Mouse (Mus musculus) retina, embryonic 14.5 days (tissue): Measurements from ENCODE around the gene Pltp.

Experiments
- DNase-seq: peaks from one replicate; pipeline ENCODE4 v3.0.0-alpha.2; 2015; ENCODE audit warnings: low spot score

The Pltp gene

DNA sequence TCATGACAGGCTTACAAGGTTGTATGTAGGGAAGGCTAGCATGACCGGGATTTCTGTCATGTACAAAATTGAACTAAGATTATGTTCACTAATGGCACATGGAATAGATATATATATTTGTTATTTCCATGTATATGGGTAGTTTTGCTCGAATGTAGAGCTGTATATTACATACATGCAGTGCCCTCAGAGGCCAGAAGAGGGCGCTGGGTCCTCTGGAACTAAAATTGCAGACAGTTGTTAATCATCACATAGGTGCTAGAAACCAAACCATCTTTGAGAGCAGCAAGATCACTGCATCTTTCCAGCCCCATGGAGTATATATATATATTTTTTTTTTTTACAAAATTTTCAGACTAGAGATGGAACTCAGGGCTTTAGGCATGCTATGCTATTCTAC, 11.7 kb downstream of the Pltp start:
- DNase-seq, result no peak

DNA sequence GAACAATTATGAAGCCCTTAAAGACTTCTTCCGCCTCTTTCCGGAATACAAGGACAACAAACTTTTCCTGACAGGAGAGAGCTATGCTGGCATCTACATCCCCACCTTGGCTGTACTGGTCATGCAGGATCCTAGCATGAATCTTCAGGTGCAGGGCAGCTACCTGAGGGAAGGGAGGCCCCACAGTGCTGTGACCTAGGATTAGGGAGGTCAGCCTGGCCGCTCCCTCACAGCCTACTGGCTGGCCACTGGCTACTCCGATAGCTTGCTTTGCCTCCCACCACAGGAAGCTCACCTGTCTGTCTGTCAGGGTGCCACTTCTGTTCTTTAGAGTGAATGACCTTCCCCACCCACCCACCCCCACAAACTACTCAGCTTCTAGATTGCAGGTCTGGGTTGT, 22.3 kb downstream of the Pltp start:
- DNase-seq, result no peak

- no peak for DNase-seq
Measured at GRCm38 (mm10) chr2:164834531-164834930, 23.0 kb downstream of the Pltp start.

DNA sequence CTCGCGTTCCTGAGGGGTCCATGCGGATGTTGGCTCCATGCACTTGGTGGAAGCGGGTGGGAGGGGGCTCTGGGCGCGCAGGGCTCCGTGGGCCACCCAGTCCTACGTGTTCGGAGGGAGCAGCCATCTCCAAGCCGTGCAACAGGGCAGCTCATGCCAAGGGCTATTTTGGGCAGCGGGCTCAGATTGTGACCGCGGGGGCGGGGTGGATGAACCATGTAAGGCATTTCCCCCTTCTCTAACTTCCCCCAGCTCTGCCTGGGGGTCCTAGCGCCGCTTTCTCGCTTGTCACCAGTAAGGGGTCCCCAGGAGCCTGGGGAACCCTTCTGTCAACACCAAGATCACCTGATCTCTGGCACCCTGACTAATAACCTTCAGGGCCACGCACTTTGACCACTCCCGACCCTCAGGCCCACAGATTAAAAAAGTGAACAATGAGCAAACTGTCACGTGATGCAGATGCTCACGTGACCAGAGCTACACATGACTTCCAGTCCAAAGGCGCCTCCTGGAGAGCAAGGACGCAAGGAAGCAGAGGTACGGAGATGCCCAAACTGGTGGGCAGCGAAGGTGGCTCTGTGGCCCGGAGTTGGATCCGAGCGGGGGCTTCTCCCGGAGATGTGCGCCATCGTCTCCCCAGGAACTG, 24.1 kb downstream of the Pltp start, which contains the start of gene Neurl2:
TSS of gene Neurl2 (minus strand) at position 143 of the 646 bp plus-strand sequence.
- DNase-seq, result peak; percentile 96

DNA sequence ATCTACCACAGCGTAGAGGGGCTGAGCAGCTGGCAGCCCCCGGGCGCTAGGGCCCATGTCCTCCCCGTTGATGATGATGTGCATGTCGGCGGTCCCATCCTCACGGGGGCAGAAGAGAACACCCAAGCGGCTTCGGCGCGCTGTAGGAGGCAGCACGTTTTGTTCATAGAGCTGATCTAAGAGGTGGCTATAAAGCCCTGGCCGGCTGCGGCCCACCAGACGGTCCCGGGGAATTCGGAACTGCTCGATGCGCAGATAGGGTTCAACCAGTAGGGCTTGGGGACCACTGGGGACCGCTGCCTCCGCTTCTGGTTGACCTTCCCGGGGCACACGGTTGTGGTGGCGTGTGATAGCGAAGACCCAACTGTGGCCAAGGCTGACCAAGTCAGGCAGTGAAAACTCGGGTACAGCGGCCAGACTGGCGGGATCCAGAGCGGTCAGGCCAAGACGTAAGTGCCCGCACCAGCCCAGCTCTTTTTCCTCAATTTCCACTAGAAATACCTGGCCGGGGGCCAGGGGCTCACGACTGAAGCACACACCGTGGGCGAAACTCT, 24.7 kb downstream of the Pltp start, which contains the start of gene Ctsa:
TSS of gene Ctsa (plus strand) at position 126 of the 554 bp plus-strand sequence.
- DNase-seq, result peak; percentile 77

DNA sequence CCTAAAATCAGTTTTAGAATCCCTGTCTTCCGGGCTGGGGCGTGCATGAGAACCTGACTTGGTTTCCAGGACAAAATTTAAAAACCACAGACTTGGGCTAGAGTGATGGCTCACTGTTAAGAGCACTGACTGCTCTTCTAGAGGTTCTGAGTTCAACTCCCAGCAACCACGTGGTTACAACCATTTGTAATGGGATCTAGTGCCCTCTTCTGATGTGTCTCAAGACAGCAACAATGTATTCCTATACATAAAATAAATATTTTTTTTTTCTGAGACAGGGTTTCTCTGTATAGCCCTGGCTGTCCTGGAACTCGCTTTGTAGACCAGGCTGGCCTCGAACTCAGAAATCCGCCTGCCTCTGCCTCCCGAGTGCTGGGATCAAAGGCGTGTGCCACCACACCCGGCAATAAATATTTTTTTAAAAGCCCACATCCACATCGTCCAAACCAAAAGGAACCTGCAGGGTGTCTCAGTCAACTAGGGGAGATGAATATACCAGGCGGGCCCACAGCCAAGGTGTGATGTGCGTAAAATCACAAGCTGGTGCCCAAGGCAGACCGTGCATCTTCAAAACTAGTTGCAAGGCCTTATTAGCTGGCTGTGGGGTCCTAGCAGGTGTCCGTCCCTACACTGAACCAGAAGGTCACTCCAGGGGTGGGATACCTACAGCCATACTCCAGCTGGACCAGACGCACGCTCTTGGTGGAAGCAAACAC, 25.3 kb downstream of the Pltp start:
- DNase-seq, result no peak

DNA sequence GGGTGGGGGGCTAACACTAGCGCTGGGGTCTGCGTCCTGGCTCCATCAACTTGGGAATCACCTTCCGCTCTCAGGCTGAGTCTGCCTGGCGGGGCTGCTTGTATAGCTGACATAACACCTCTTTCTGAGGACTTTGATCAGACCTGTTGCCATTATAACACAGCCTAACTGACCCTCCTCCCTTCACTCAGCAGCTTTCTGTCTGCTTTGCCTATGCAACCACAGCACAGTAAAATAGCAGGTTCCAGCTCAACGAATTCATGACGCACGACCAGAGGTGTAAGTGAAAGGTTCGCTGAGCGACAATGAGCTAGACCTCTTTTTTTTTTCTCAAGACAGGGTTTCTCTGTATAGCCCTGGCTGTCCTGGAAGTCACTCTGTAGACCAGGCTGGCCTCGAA, 26.5 kb downstream of the Pltp start:
- DNase-seq, result no peak

- DNase-seq, result no peak
Measured at GRCm38 (mm10) chr2:164829090-164829489, 28.4 kb downstream of the Pltp start.

DNA sequence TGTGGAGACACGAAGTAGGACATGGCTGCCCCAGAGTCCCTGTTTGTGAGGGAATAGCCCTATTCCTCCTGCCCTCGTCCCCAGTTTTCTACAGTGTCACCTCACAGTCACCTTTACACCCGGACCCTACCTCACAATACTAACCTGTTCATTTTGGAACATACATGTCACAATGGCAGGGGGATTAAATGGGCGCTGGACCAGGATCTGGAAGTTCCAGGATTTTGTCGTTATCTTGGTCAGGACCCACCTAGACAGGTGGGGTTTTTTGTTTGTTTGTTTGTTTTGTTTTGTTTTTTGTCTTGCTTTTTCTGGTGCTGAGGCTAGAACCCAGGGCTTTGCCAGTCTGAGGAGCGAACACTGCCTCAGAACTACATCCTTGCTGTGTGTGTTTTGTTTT, 29.1 kb downstream of the Pltp start, which contains the start of gene Spata25:
TSS of gene Spata25 (minus strand) at position 101 of the 400 bp plus-strand sequence.
- no peak for DNase-seq

GRCm38 (mm10) chr2:164827146-164827850, 30.2 kb downstream of the Pltp start:
- no peak for DNase-seq

- no peak for DNase-seq
Measured at GRCm38 (mm10) chr2:164825521-164825920, 32.0 kb downstream of the Pltp start.

DNA sequence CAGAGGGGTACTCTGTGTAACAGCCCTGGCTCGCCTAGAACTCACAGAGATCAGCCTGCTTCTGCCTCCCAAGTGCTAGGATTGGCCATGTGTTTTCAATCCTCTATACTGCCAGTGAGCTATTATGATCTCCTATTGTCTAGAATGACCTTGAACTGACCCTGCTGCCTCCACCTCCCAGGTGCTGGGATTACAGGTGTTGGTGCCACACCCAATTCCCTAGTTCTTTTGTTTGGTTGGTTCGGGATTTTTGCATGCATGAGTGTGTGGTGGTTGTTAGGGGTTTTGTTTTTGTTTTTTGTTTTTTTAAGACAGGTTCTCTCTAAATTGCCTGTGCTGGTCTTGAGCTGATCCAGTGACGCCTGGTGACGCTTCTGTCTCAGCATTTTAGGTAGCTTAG, 33.5 kb downstream of the Pltp start:
- DNase-seq, result no peak

DNA sequence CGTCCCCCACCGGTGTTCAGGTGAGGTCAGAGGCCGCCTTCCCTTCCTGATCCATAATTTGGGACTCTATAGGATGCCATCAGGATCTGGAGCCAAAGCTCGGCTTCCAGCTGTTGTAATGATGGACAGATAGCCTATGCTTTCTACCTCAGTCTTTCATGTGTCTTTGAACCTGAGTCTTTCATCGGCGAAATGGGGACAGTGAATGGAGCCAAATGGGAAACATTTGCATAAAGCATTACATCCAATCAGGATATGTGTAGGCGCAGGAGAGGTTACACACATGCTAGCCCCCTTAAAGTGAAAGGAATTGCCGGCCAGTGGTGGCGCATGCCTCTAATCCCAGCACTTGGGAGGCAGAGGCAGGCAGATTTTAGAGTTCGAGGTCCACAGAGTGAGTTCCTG, 34.3 kb downstream of the Pltp start:
- peak; percentile 65 for DNase-seq

GRCm38 (mm10) chr2:164822636-164823165, 34.8 kb downstream of the Pltp start, which contains the start of gene Zswim1:
Zswim1 (plus strand) TSS chr2:164822686.
- peak; percentile 100 for DNase-seq

- no peak for DNase-seq
Measured at GRCm38 (mm10) chr2:164821060-164821459, 36.5 kb downstream of the Pltp start.

- DNase-seq, result no peak
Measured at GRCm38 (mm10) chr2:164817703-164818102, 39.8 kb downstream of the Pltp start.

- no peak for DNase-seq
Measured at GRCm38 (mm10) chr2:164817206-164817605, 40.3 kb downstream of the Pltp start.

- DNase-seq, result no peak
Measured at GRCm38 (mm10) chr2:164815821-164816220, 41.7 kb downstream of the Pltp start.

GRCm38 (mm10) chr2:164815348-164815747, 42.2 kb downstream of the Pltp start:
- no peak for DNase-seq

DNA sequence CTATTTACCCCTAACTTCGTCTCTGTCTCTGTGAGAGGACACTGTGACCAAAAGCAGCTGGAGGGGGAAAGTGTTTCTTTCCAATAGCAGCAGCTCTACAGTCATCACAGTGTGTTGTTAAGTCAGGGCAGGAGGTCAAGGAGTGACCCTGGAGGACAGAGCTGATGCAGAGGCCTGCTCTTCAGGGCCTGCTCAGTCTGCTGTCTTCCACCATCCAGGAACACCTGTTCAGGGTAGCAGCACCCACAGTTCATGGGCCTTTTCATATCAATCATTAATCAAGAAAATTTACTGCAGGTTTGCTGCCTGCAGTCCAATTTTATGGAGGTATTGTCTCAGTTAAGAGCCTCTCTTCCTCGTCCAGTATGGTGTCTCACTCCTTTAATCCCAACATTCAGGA, 44.0 kb downstream of the Pltp start:
- no peak for DNase-seq

DNA sequence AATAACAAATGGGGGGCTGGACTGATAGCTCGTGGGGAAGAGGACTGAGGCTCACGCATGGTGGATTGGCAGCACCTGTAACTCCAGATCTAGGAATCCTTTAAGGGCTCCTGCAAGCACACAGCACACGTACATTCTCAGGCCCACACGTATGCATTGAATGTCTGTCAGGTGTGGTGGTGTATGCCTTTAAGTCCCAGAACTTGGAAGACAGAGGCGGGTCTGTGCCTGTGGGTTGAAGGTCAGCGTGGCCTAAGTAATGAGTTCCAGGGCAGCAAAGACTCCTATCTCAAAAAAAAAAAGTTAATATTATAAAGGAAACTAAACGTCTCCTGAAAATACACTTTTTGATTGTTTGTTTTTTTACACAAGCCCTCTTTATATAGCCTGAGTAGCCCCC, 50.9 kb downstream of the Pltp start:
- DNase-seq, result no peak

GRCm38 (mm10) chr2:164805332-164805718, 52.2 kb downstream of the Pltp start:
- DNase-seq, result no peak
